Mouse (Mus musculus): ENCODE data around the gene Tstd2.

Tstd2 gene

DNA sequence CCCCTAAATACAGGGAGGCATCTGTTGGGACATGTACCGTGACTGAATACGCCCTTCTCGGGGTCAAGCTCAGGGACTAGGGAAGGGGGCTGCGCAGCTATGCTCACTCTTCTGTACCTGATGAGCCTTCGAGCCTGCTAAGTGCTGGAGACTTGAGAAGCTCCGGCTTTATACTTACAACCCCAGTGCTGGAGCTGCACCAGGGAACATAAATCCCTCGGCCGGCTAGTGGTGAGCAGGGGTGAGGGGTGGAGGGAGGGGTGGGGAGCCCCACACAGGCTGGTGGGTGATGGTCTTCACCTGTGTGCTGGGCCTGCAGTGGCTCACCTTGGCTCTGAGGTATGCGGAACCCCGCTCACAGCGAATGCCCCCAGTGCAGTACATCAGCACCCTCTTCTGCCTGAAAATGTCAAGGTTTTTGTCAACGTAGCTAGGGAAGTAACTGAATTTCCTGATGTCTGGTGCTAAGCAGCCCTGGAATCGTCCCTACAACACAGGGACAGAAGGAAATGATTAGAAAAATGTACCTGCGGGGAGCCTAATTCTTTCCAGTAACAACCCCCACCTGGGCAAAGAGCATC is 18.9 kb downstream of the Tstd2 start:
- DNase-seq (ENCODE audit: low spot score in 2 of 2): no peak

DNA sequence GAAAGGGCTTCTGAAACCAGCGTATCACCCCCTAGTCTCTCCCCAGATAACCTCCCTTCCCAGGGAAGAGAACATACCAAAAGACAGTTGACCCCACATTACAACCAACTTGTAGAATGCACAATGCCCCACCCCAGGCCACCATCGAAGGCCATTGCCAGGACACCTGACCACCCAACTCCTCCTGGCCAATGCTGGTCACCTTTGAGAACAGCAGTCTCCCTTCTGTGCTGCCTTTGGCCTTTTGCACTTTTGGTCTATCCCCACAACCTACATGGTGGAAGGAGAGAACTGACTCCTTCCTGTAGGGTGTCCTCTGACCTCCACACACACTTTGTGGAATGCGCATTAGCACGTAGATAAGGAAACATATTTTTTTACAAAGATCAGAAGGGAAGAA is 21.0 kb downstream of the Tstd2 start:
- no peak for DNase-seq (ENCODE audit: low spot score in 2 of 2)

DNA sequence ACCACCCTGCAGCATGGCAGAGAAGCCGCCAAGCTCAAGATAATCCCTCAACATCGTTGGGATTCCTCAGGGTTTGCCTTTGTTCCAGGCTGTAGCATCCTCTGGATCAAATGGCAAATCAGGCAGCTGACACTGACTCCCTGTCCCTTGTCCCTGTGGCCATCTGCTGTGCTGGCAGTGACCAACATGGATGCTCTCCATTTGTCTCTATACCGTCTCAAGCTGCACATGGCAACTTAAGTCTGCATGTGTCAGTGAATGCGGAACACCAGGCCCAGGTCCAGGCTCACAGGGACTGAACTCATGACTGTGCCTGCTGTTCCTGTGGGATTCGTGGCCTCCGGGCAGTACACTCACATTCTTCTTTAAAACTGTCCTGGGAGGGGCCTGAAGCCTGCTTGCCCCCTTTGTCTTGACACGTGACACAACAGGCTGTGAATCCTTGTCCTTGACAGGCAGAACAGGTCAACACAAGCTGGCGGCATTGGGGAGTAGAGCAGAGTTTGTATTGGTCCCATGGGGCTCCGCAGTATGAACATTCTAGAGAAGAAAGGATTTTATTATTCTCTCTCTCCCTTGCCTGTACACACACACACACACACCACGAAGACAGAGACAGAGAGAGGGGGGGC is 21.8 kb downstream of the Tstd2 start:
- no peak for DNase-seq (ENCODE audit: low spot score in 2 of 2)

- DNase-seq (ENCODE audit: low spot score in 2 of 2): no peak
These were observed 23.2 kb downstream of the Tstd2 start for GRCm38 (mm10) chr4:46115308-46115707.

DNA sequence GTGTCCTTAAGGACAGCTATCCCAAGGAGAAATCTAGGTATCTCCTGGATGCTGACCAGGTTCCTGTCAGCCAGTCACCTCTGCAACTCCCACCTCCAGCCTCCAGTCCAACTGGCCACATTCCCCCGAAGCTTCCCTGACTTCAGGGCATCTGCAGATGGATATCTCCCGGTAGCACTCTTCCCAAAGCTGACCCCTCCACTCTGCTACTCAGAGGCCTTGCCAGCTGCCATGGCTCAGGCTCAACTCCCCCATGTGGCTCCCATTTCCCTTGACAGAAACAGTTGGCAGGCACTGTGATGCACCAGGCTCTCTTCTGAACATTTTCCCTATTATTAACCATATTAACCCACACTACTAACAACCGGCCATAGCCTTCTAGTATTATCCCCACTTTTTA is 27.1 kb downstream of the Tstd2 start:
- DNase-seq (ENCODE audit: low spot score in 2 of 2): no peak

- DNase-seq (ENCODE audit: low spot score in 2 of 2): no peak
These were observed 28.4 kb downstream of the Tstd2 start for GRCm38 (mm10) chr4:46110084-46110483.

DNA sequence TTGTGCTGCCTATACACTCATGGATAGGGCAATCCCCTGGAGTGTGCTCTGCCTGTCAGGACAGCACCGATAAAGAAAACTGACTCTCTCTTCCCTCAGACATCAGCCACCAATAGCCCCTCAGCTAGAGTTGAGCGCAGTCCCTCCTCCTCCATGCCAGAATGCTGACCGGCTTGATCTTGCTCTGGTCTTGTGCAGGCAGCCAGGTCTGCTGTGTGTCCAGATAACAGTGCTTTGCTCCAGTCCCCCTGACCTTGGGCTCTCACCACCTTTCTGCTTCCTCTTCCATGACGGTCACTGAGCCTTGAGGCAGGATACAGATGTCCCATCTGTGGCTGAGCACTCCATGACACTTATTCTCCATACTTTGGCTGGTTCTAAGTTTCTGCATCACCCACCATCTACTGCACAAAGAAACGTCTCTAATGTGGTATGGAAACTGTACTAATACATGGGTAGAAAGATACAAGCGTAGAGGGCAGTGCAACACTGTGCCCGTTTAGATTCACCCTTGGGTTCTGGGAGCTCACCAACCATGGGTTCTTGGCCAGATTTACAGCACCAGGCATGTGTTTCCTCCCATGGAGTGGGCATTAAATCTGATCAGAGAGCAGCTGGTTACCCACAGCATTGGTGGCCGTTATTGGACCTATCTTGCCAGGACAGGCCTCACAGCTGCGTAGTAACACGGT is 36.3 kb downstream of the Tstd2 start:
- no peak for DNase-seq (ENCODE audit: low spot score in 2 of 2)

- DNase-seq (ENCODE audit: low spot score in 2 of 2): no peak
These were observed 37.2 kb downstream of the Tstd2 start for GRCm38 (mm10) chr4:46101211-46101711.

DNA sequence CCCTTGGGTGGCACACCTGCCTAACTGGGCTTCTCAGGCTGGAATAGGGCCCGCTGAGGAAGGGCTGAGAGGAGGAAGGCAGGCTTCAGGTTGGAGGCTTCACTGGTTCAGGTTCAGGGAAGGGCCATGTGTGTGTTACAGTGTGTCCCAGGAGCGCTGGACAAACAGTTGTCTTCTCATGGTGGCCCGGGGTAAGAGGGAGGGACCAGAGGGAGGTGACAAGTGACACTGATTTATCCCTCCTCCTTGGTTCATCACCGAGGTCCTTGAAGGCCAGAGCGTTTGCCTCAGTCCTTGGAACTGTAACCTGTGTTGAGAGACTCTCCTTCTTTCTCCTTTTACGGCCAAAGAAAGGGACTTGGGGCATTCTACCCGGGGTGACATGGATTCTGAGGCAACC is 38.0 kb downstream of the Tstd2 start:
- no peak for DNase-seq (ENCODE audit: low spot score in 2 of 2)

- no peak for DNase-seq (ENCODE audit: low spot score in 2 of 2)
These were observed 39.4 kb downstream of the Tstd2 start for GRCm38 (mm10) chr4:46099132-46099531.

DNA sequence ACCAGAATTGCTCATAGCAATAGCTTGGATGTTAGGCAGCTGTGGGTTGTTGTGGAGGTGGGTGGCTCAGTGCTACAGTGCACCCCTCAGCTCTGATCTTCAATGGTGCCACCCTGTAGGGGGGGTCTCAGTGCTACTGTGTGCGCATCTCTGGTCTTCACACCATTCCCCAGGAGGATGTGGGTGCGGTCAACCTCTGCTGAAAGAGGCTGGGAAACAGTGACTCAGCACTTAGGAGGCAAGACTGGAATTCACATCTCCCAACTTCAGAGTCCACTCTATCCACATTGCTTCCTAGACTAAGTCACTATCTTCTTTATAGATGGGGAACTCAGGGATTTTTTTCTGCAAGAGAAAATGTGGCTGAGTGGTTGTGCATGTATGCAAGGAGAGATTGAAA is 40.9 kb downstream of the Tstd2 start:
- DNase-seq (ENCODE audit: low spot score in 2 of 2): no peak

DNA sequence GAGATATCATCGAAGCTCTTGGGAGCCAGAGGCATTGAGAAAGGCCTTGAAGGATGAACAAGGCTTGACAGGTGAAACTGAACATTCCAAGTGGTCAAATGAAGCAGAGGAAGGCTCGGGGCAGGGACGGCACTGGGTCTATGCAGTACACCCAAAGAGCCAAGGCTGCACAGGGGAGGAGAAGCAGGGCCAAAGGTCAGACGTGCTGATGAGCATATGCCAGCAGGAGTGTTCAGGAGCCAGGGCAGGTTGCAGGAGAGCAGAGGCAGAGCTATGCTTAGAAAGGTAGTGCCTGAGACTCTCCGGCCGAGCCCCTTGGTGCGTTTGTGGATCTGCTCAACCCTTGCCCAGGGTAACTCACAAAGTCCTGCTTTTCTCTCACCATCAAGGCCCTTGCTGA is 41.9 kb downstream of the Tstd2 start:
- no peak for DNase-seq (ENCODE audit: low spot score in 2 of 2)

DNA sequence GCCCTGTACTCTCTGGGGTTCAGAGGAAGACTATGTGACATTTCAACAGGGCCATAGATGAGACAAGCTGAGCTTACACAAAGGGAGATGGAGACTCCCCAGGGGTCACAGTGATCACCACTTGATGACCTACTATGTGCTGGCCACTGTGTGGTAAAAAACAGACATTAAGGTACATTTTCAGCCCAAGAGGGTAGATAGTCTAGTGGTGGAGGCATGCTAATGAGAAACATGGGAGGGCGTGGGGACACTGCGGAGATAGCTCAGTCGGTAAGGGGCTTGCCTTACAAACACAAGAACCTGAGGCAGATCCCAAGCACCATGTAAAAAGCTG is 42.7 kb downstream of the Tstd2 start:
- no peak for DNase-seq (ENCODE audit: low spot score in 2 of 2)

GRCm38 (mm10) chr4:46094916-46095825 is 43.3 kb downstream of the Tstd2 start:
- DNase-seq (ENCODE audit: low spot score in 2 of 2): no peak

GRCm38 (mm10) chr4:46092429-46093076 is 45.9 kb downstream of the Tstd2 start:
- DNase-seq (ENCODE audit: low spot score in 2 of 2): peak in 1 of 2 experiments; percentile 62

GRCm38 (mm10) chr4:46089524-46090125 is 48.9 kb downstream of the Tstd2 start:
- no peak for DNase-seq (ENCODE audit: low spot score in 2 of 2)

- DNase-seq (ENCODE audit: low spot score in 2 of 2): peak; percentile 84 to 86
These were observed 50.6 kb downstream of the Tstd2 start for GRCm38 (mm10) chr4:46087852-46088251.

GRCm38 (mm10) chr4:46087427-46087771 is 51.1 kb downstream of the Tstd2 start:
- peak; percentile 69 to 87 for DNase-seq (ENCODE audit: low spot score in 2 of 2)

DNA sequence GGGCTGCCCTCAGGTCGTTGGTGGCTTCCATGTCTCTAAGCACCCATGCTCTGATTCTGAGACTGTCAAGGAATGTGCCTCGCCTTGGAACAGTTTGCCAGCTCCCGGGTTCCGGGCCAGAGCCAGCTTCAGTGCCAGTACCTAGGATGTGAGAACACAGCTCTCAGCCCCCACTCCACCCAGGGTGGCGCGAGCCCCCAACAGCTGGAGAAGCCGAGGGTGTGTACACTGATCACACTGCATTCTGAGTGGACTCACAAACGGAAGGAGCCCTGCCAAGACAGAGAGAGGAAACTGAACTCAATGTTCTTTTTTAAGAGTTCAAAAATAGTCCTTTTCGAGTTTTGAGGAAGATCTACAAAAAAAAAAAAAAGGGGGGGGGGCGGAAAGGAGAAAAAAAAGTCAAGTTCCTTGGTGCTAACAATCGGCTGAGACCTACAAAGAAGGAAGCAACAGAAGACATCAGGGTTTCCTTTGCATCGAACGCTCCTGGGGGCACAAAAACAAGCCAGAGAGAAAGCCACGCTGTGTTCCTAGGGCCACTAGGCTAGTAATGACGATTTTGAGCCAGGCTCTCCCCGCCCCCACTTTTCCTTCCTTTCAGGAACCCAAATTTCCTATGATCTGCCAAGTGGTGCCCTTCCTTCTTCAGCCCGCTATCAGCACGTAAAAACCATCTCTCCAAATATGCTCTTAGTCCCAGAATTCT is 51.6 kb downstream of the Tstd2 start:
- peak; percentile 72 to 78 for DNase-seq (ENCODE audit: low spot score in 2 of 2)

- no peak for DNase-seq (ENCODE audit: low spot score in 2 of 2)
These were observed 53.2 kb downstream of the Tstd2 start for GRCm38 (mm10) chr4:46085223-46085811.

Data from frontal cortex, postnatal 36 days (tissue).